Mouse (Mus musculus): Measurements from ENCODE around the gene Golph3. TPM values are rescaled to one million over a fixed set of nuclear protein-coding genes. Genes with fewer than 3 reads are reported as not detected.
A peak's percentile ranks its signal among the peaks of the same experiment; 100 is the strongest.

Gene Golph3
- polyA plus RNA-seq, 1 experiment, result 34.2 TPM

DNA sequence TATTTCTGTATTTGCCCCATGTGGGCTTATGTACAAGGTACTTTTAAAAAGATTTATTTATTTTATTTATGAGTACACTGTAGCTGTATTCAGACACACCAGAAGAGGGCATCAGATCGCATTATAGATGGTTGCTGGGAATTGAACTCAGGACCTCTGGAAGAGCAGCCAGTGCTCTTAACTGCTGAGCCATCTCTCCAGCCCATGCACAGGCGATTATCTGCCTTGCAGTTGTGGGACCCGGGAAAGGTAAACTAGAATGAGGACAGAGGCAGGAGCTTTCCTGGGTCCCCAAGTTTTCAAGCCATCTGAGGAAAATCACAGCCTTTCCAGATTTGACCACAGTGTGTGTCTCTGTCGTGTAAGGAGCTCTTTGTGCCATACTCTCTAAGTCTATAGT is 47.6 kb downstream of the Golph3 start:
- no peak for TF ChIP-seq CTCF (IDR thresholded peaks at IDR 0.05; ENCODE audit: extremely low read depth, insufficient read depth, insufficient read length, insufficient replicate concordance)
- no peak for TF ChIP-seq POLR2A (IDR thresholded peaks at IDR 0.05; ENCODE audit: low read depth, low read length)
- H3K4me3 ChIP-seq (ENCODE audit: extremely low read depth, insufficient read depth, insufficient read length), result no peak overlapping the region
- no peaks in the 10 kb centered on the region for H3K36me3 ChIP-seq (ENCODE audit: control insufficient read depth, insufficient read depth, low read length)
- no peak overlapping the region for H3K27ac ChIP-seq (ENCODE audit: insufficient read depth, low read length)
- no peak for DNase-seq (ENCODE audit: low read depth in 1 of 2, low spot score in 2 of 2)
- H3K4me1 ChIP-seq (ENCODE audit: control insufficient read depth, insufficient read depth, insufficient read length), result no peaks in the 10 kb centered on the region
- no peaks in the 10 kb centered on the region for H3K27me3 ChIP-seq (ENCODE audit: control insufficient read depth, insufficient read depth, low read length)
- WGBS, result 85% methylated on average over 4 of the region's 4 CpGs

DNA sequence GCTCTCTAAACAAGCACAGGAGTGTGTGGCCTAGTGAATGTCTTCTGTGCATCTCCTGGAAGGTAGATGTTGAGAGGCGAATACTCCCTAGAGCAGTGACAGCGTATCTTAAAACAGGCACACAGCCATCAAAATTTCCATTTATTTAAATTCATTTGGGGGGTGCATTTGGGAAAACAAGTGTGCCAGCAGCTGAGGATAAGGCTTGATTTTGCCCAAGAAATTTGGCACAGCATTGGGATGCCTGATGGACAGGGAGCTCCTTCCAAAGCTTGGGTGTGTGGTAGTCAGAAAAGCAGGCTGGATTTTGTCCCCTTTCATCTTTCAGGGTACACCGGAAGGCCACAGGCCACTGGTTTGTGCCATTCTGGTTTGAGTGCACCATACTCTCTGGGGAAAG is 48.8 kb downstream of the Golph3 start:
- no peaks in the 10 kb centered on the region for H3K4me1 ChIP-seq (ENCODE audit: control insufficient read depth, insufficient read depth, insufficient read length)
- 94% methylated on average over 3 of the region's 3 CpGs for WGBS
- TF ChIP-seq POLR2A (IDR thresholded peaks at IDR 0.05; ENCODE audit: low read depth, low read length), result no peak
- TF ChIP-seq CTCF (IDR thresholded peaks at IDR 0.05; ENCODE audit: extremely low read depth, insufficient read depth, insufficient read length, insufficient replicate concordance), result no peak
- no peak overlapping the region for H3K27ac ChIP-seq (ENCODE audit: insufficient read depth, low read length)
- no peak overlapping the region for H3K4me3 ChIP-seq (ENCODE audit: extremely low read depth, insufficient read depth, insufficient read length)
- no peak for DNase-seq (ENCODE audit: low read depth in 1 of 2, low spot score in 2 of 2)
- no peaks in the 10 kb centered on the region for H3K36me3 ChIP-seq (ENCODE audit: control insufficient read depth, insufficient read depth, low read length)
- no peaks in the 10 kb centered on the region for H3K27me3 ChIP-seq (ENCODE audit: control insufficient read depth, insufficient read depth, low read length)

DNA sequence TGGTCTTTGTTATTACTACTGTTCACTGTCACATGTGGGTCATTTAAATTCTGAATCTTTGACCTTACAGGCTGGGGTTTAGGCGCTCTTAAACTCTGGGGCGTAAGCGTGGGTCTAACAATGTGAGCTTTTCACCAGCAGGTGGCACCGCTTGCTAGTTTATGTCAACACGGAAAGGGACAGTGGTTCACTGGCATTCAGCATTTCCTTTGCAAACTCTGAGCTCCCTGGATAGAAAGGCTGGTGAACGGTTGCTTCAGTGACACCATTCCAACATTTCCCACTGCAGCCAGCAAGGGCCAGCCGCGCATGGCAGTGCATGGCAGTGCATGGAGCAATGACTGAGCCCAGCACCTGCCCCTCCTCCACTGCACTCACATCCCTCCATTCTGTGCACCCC is 49.9 kb downstream of the Golph3 start:
- DNase-seq (ENCODE audit: low read depth in 1 of 2, low spot score in 2 of 2), result peak; percentile 40 to 56
- Histone ChIP-seq H3K36me3 (ENCODE audit: control insufficient read depth, insufficient read depth, low read length) (no peaks in the 10 kb centered on the region), H3K4me3 (ENCODE audit: extremely low read depth, insufficient read depth, insufficient read length) (no peak overlapping the region), H3K4me1 (ENCODE audit: control insufficient read depth, insufficient read depth, insufficient read length) (peaks cover 2% of the 10 kb centered on the region; the same call in 1 of the 2 replicates), H3K27me3 (ENCODE audit: control insufficient read depth, insufficient read depth, low read length) (no peaks in the 10 kb centered on the region), H3K27ac (ENCODE audit: insufficient read depth, low read length) (no peak overlapping the region)
- 7% methylated on average over 8 of the region's 8 CpGs for WGBS
- TF ChIP-seq CTCF (IDR thresholded peaks at IDR 0.05; ENCODE audit: extremely low read depth, insufficient read depth, insufficient read length, insufficient replicate concordance) (peak; percentile 69; the same call in 1 of the 2 replicates), POLR2A (IDR thresholded peaks at IDR 0.05; ENCODE audit: low read depth, low read length) (no peak)

- TF ChIP-seq CTCF (IDR thresholded peaks at IDR 0.05; ENCODE audit: extremely low read depth, insufficient read depth, insufficient read length, insufficient replicate concordance) (no peak), POLR2A (IDR thresholded peaks at IDR 0.05; ENCODE audit: low read depth, low read length) (no peak)
- Histone ChIP-seq H3K27me3 (ENCODE audit: control insufficient read depth, insufficient read depth, low read length) (no peaks in the 10 kb centered on the region), H3K4me3 (ENCODE audit: extremely low read depth, insufficient read depth, insufficient read length) (no peak overlapping the region), H3K4me1 (ENCODE audit: control insufficient read depth, insufficient read depth, insufficient read length) (peaks cover 5% of the 10 kb centered on the region; the same call in 1 of the 2 replicates), H3K27ac (ENCODE audit: insufficient read depth, low read length) (no peak overlapping the region), H3K36me3 (ENCODE audit: control insufficient read depth, insufficient read depth, low read length) (no peaks in the 10 kb centered on the region)
- WGBS, result 83% methylated on average over 14 of the region's 14 CpGs
- DNase-seq (ENCODE audit: low read depth in 1 of 2, low spot score in 2 of 2), result no peak
These were observed 52.2 kb downstream of the Golph3 start for GRCm38 (mm10) chr15:12373496-12373895.

- no peak for TF ChIP-seq CTCF (IDR thresholded peaks at IDR 0.05; ENCODE audit: extremely low read depth, insufficient read depth, insufficient read length, insufficient replicate concordance)
- TF ChIP-seq POLR2A (IDR thresholded peaks at IDR 0.05; ENCODE audit: low read depth, low read length), result no peak
- no peak overlapping the region for H3K27ac ChIP-seq (ENCODE audit: insufficient read depth, low read length)
- H3K4me3 ChIP-seq (ENCODE audit: extremely low read depth, insufficient read depth, insufficient read length), result no peak overlapping the region
- 88% methylated on average over 6 of the region's 6 CpGs for WGBS
- no peak for DNase-seq (ENCODE audit: low read depth in 1 of 2, low spot score in 2 of 2)
- no peaks in the 10 kb centered on the region for H3K36me3 ChIP-seq (ENCODE audit: control insufficient read depth, insufficient read depth, low read length)
- H3K27me3 ChIP-seq (ENCODE audit: control insufficient read depth, insufficient read depth, low read length), result no peaks in the 10 kb centered on the region
- H3K4me1 ChIP-seq (ENCODE audit: control insufficient read depth, insufficient read depth, insufficient read length), result peaks cover 5% of the 10 kb centered on the region; the same call in 1 of the 2 replicates
These were observed 52.7 kb downstream of the Golph3 start for GRCm38 (mm10) chr15:12373918-12374317.

DNA sequence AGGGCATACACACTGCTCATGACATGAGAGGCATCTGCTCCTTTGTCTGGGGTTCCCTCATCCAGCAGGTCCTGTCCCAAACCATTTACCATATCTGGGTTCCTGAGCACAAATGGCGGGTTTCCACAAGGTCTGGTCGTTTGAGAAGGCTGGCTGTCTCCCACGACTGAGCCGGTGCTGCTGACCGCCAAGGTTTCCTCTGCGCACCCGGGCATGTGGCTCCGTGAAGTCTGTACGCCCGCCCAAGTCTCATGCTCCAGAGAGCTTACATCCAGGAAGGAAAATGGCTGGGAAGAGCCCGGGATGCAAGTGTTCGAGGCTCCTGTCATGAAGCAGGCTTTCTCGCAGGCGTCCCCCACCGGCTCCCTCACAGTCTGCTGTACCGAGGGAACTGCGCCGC is 53.7 kb downstream of the Golph3 start:
- TF ChIP-seq POLR2A (IDR thresholded peaks at IDR 0.05; ENCODE audit: low read depth, low read length), result no peak
- no peak for TF ChIP-seq CTCF (IDR thresholded peaks at IDR 0.05; ENCODE audit: extremely low read depth, insufficient read depth, insufficient read length, insufficient replicate concordance)
- H3K4me3 ChIP-seq (ENCODE audit: extremely low read depth, insufficient read depth, insufficient read length), result no peak overlapping the region
- H3K27ac ChIP-seq (ENCODE audit: insufficient read depth, low read length), result no peak overlapping the region
- H3K27me3 ChIP-seq (ENCODE audit: control insufficient read depth, insufficient read depth, low read length), result no peaks in the 10 kb centered on the region
- H3K4me1 ChIP-seq (ENCODE audit: control insufficient read depth, insufficient read depth, insufficient read length), result peaks cover 5% of the 10 kb centered on the region; the same call in 1 of the 2 replicates
- no peak for DNase-seq (ENCODE audit: low read depth in 1 of 2, low spot score in 2 of 2)
- 79% methylated on average over 18 of the region's 18 CpGs for WGBS
- no peaks in the 10 kb centered on the region for H3K36me3 ChIP-seq (ENCODE audit: control insufficient read depth, insufficient read depth, low read length)

- H3K4me1 ChIP-seq (ENCODE audit: control insufficient read depth, insufficient read depth, insufficient read length), result peaks cover 5% of the 10 kb centered on the region; the same call in 1 of the 2 replicates
- H3K4me3 ChIP-seq (ENCODE audit: extremely low read depth, insufficient read depth, insufficient read length), result peak overlapping the region; percentile 52
- H3K27ac ChIP-seq (ENCODE audit: insufficient read depth, low read length), result peak overlapping the region; percentile 4; the same call in 1 of the 2 replicates
- peak; percentile 72 to 81 for DNase-seq (ENCODE audit: low read depth in 1 of 2, low spot score in 2 of 2)
- TF ChIP-seq POLR2A (IDR thresholded peaks at IDR 0.05; ENCODE audit: low read depth, low read length), result no peak
- TF ChIP-seq CTCF (IDR thresholded peaks at IDR 0.05; ENCODE audit: extremely low read depth, insufficient read depth, insufficient read length, insufficient replicate concordance), result peak; percentile 60; the same call in 1 of the 2 replicates
- H3K27me3 ChIP-seq (ENCODE audit: control insufficient read depth, insufficient read depth, low read length), result no peaks in the 10 kb centered on the region
- 8% methylated on average over 19 of the region's 19 CpGs for WGBS
- H3K36me3 ChIP-seq (ENCODE audit: control insufficient read depth, insufficient read depth, low read length), result no peaks in the 10 kb centered on the region
These were observed 54.5 kb downstream of the Golph3 start for GRCm38 (mm10) chr15:12375641-12376311.

Data from spleen, adult 2 months (tissue).